Mouse (Mus musculus) T-cell, adult 2 months (primary cell): ENCODE results near the gene Wdr20.

Source experiments
- DNase-seq: peaks from one replicate; pipeline ENCODE4 v3.0.0; 2022; ENCODE audit warnings: low spot score

The Wdr20 gene

DNA sequence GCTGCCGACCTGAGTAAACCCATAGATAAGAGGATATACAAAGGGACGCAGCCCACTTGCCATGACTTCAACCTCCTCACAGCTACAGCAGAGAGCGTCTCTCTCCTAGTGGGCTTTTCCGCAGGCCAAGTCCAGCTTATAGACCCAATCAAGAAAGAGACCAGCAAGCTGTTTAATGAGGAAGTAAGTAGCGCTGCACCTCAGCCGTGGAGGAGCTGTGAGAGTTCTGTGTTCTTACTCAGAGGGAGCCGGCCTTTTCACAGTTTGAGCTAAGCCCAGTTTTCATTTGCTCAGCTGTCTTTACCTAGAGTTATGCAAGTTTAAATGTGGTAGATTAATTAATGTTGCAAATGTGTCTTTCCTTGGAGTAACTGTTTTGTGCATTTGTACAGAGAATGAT, 41.6 kb downstream of the Wdr20 start:
- DNase-seq = no peak

DNA sequence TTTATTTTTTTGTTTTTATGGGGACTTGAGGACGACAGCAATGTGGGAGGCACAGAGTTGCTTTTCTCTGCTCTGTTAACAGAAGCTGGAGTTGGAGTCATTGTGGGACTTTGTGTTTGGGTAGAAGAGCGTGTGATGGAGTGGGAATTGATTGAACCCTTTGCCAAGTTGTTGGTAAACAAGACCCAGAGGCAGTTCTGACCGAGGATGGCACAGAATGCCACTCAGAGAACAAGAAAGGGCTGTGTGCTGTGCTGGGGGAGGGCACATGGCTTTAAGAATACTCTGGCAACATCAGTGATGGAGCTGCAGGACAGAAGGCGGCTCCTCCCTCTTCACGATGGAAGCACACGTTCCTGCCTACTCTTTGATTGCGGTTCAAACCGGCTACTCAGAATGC, 43.4 kb downstream of the Wdr20 start:
- DNase-seq = no peak

DNA sequence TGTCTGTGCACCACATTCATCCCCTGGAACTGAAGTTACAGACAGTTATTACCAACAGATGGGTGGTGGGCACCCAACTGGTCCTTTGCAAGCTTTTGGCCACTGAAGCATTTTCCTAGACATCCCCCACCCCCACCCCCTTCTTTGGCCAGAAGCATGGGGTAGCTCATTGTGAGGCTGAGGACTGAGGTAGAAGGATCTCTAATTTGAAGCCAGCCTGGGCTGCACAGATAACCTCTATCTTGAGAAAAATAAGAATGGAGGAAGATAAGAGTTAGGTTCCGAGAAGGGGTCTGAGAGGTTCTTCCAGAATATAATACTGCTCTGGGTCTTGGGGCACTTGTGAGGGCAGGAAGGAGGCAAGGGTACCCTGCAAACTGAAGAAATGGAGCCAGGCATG, 44.5 kb downstream of the Wdr20 start:
- DNase-seq = no peak

DNA sequence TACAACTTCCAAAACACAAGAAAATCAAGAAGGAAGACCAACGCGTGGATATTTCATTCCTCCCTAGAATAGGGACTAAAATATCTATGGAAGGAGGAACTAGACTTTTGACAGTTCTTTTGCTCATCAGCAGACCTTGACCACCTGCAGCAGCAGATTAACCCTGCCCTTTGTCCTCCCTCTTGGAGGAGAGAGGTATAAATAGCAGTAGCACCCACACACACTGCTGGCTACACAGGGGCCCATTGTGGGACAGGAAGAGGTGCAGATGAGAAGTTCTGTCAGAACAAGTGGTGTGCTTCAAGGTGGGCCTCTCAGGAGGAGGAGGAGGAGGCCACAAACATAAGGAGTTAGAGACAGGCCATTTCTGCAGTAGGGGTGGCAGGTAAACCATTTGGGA, 46.5 kb downstream of the Wdr20 start:
- no peak for DNase-seq

DNA sequence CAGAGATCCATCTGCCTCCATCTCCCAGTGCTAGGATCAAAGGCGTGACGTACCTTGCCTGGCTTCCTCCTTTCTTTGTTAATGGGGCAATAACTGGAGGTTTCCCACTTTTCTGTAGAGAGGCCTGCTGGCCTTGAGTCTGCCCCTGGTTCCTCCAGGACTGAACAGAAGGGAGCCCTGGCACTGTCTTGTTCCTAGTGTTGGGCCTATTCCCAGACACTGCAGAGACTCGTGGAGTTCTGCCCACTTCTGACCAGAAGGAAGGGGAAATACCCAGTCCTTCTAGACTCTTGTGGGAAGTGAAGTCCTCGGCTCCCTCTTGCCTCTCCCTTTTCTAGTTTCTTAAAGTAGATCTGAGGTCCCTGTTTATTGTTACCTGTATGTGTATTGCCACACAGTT, 48.5 kb downstream of the Wdr20 start:
- DNase-seq = no peak

DNA sequence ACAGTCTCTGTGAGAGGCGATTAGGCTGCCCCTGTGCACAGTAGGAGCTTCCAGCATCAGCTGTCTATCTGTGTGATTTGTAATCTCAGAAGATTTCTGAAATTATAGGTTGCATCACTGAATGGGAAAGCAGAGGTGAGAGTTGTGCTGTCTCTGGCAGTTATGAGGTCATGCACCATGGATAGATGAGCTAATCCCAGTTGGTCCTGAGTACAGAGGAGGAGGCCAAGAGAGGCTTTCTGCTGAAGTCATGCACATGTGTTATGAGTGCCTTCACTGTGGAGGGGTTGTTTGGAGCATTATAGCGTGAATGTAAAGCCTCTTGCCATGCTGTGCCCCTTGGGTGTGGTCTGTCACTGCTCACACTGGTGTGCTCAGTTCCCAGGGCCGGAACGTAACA, 52.8 kb downstream of the Wdr20 start:
- DNase-seq = no peak

DNA sequence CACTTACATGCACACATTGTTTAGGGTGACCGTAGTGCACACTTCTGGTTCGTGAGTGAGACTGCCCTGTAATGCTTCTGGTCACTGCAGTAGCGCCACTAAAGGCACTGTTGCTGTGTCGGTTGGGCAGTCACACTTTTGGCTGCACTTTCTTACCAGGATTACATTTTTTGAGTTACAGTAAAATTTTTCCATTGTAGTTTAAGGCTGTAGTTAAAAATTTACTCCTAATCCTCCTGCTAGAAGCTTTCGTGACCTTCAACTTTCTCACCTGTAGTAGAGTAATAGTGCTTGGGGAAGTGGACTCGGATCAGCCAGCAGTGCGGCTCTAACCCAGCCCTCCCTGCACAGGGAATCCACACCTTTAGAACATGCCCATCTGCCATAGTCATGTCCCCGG, 53.3 kb downstream of the Wdr20 start:
- no peak for DNase-seq

DNA sequence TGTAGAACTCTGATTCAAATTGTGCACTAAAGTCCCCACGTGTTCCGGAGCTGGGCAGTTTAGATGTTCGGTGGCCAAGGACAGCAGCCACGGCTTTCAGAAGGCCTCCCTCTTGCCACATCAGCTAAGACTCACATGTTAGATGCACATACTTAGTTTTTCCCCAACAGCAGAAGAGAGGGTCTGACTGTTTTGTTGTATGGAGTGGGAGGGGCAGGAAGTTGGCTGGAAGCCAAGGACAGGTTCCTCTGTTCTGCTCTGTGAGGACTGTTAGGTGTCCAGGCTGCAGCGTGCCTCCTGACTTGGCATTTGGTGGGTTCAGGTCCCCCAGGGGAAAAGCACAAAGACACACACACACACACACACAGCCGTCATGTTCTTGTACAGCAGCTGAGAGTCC, 57.3 kb downstream of the Wdr20 start:
- peak; percentile 7 for DNase-seq

DNA sequence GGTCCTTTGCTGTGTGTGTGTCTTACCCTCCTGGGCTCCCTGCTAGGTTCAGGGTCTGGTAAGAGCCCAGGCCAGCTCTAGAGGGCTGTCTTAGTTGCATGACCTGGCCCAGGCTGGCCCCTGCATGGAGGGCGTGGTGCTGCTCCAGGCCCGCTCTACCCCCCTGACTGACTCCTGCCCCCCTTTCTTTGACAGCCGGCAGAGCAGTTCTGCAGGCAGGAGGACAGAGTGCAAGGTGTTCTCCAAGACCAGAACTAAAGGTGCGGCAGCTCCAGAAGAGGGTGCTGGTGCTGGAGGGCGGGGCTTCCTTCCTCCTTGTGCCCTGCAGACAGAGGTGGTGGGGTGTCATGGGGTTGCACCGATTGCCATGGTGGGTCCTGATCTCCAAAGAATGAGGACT, 59.0 kb downstream of the Wdr20 start:
- DNase-seq = no peak

DNA sequence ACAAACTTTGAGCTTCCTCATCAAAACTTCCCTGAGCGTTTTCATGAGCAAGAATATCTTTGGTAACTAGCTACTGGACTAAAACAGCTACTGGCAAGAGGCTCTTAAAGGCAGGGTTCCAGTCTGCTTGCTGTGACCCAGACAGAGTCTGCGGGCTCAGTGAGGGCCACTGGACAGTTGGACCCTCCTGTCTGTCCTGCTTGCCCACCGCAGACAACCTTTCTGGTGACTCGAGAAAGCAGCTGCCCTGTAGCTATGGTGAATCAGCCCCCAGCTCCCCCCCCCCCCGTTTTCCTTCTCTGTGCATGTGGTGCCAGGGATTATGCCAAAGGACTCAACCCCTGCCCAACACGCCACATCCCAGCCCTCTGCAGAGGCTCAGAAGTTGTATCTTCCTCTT, 59.5 kb downstream of the Wdr20 start:
- DNase-seq = no peak

DNA sequence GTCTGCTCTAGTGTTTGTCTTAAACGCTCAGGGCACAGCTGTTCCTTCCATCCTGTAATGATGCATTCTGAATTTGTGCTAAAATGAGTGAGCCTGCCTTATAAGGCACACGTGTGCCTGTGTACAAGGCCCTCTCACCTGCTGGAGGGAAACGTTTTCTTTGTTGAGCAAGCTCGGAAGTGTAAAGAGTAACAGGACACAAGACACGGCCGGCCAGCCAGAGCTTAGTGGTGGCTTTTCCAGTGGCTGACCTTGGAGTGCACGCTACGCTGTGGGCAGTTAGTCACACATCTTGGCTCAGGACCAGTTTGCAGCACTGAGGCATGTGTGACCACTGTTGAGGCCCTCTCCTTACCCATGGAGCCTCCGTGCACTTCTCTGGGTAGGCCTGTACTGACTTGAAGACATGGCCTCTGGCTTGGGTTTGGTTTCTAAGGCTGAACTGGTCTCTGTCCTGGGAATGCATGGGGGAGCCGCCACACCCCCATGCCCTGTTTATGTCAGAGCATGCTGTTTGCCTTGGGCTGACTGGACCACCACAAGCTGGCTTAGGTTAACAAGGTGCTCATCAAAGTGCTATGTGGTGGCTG, 60.2 kb downstream of the Wdr20 start:
- DNase-seq = no peak

DNA sequence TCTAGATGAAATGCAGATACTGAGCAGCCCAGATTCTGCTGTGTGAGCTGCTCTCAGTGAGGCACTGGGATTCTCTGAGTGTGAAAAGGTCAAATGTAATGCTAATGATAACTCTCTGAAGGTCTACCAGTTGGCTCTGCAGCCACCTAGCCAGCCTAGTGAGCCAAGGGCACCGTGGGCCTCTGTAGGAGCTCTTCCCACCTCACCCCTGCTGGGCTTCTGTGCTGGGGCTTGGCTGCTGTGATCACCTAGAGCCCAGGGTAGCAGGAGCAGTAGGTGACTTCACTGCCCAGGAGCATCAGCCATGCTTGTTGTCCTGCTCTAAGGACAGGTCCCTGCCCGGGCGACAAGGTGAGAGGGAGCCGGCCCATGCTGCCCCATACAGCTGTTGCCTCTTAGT, 61.5 kb downstream of the Wdr20 start:
- no peak for DNase-seq

DNA sequence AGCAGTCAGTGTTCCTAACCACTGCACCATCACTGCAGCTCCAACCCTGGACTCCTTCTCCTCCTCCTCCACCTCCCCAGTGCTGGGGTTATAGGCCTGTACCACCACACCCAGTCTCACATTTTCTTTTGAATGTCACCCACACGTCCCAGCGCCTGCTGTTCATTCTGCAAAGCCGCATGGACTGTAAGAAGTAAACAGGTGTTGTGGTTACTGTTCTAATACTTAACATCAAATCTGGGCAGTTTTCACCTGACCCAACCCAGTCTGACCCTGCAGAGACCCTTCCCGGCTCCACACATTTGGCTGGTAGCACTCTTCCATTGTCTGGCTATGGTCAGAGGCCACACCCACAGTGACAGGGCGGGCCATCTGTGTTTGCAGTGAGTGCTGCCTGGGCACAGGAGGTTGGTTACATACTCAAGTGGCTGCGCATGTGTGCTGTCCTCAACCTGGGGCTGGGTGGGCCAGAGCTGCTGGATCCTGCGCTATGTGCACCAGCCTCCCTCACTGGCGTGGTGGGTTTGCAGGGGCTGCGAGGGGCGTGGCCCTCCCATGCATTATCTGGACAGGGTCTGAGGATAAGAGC, 64.2 kb downstream of the Wdr20 start:
- DNase-seq = no peak

DNA sequence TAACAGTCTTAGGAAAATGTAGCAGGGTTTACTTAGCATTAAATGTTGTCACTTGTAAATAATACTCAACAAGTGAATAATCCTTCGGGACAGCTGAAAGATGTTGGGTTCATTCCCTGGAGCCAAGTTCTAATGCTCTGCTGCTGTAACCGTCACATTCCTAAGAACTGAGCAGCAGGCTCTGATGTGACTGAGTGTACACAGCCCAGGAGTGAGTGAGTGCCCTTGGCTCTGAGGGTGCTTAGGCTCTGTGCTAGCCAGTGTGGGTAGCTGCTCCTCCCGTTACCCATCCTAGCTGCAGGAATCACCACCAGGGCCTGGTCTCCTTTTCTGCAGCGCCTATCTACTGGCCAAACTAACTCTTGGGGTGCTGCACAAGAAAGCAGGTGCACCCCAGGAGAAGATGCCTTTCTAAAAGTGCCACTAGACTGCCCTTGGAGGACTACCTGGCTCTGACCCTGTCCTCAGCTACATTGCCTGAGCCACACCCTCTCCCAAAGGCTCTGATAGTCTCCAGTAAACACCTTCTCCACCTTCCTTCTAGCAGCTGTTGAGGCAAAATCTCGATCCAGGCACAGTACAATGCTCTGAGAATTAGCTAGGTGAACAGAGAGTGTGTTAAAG, 65.0 kb downstream of the Wdr20 start:
- no peak for DNase-seq

DNA sequence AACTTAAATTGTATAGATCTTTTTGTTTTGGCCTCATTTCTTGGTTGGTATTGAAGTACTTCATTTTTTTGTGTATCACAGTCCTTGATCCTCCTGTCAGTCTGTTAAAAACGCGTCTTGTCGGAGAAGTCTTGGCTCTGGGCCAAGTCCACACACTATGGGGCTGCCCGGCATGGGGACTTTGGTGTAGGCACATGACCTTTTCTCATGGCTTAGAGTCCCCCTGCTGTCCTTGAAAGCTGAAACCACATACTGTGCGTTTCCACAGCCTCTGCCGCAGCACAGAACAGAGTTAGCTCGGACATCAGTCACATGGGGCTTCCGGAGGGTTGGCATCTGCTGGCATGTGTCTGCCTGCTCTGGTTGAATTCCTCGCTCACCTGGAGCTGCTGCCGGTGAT, 66.5 kb downstream of the Wdr20 start:
- DNase-seq = no peak

DNA sequence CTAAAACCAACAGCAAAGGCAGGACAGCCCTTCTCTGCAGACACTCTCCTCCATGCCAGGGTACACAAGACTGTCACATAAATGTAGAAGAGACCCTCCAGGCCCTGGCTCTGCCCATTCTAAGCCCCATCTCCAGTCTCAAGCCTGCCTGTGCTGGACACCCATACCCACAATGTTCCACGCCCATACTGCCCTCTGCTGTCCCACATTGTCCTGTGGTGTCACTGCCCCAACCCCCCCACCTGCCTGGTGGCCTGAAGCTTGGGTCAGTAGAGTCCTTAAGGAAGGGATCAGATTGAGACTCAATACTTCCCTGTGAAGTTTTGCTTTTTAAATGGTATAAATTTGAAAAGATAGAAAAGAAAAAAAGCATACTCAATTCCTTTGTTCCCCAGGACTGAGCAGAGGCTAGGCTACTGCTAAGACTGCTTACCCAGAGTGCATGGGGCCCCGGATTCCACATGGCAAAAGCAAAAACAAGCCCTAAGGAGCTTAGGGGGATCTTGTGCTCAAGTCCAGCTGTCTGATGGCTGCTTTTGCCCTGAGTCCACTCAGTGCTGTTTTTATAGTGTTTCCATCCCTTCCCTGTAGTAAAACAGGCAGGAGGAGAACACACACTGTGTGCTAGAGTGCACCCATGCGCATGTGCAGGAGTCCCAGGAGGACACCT, 68.7 kb downstream of the Wdr20 start:
- DNase-seq = no peak

DNA sequence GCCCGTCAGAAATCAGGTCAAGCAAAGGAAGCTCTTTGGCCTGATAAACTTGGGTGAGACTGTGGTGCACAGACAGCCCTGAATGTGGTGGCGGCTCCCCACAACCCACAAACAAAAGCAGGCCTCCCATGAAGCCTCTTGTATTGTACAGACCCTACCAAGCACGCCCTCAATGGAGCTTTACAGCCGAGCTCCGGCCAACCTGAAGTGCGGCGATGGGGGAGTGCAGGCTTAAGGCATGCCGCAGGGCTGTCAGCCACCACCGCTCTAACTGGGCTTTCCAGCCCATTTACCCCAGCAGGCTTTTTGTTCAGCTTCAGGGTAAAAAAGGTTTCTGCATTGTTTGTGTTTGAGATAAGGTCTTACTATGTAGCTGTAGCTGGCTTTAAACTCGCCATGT, 70.7 kb downstream of the Wdr20 start:
- DNase-seq = no peak

DNA sequence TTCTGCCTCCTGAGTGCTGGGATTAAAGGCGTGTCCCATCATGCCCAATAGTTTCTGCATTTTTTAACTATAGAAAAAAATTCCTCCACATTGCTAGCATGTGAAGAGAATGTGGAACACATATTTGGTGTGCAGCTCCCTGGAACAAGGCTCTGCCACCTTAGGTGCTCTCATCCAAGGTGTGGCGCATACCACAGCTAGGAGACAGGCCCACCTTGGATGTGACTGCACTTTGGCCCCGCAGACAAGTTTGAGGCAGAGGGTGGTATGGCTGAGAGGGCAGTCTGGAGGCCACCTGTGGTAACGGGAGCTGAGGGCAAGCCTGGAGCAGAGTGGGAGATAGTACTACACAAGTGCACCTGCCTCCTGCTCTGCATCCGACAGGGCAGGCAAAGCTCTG, 71.1 kb downstream of the Wdr20 start:
- no peak for DNase-seq

DNA sequence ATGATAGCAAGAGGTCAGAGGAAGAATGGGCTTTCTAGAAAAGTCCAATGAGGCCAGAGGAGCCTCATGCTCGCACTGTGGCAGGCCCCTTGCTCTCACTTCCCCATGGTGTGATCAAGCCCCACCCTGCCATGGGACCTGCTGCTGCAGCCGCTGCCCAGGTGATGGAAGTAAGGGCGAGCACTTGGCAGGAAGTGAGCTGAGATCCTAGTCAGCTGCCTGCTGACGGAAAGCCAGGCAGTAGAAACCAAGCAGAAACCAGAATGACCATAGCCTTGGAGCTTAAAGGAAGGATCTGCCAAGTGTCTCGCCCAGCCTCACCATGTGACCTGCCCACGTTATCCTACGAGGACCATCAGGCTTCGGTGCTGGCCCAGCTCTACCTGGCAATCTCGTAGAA, 75.4 kb downstream of the Wdr20 start:
- no peak for DNase-seq

DNA sequence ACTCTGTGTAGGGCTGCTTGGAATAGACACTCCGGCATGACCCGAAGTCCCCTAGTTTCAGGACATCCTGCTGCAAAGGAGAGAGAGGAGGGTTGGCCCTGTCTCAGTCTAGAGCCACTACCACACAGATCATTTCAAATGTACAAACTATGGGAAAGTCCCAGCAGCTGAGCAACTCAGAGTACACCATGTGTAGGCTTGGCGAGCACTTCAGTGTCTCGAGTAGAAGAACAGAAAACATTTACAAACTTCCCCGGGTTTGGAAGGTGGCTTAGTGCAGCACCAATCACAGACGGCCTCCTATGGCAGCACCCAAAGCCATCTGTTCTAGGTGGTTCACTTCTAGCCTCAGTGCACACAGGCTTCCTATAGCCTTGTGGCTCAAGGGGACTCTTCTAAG, 75.9 kb downstream of the Wdr20 start:
- no peak for DNase-seq

DNA sequence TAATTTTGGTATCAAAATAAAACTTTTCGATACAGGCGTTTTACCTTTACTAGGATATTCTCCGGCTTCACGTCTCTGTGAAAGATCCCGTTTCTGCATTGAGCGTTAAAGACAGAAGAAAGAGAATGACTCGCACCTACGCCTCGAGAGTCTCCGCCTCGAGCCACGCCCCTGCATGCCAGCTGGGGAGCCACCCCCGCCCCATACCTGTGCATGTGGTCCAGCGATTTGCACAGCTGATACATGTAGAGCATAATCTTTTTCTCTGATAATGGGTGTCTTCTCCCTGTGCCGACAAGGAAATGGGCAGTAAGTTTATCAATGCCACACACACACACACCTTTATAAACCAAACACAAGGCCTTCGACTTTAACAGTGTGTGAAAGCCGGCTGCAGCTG, 77.2 kb downstream of the Wdr20 start:
- no peak for DNase-seq

DNA sequence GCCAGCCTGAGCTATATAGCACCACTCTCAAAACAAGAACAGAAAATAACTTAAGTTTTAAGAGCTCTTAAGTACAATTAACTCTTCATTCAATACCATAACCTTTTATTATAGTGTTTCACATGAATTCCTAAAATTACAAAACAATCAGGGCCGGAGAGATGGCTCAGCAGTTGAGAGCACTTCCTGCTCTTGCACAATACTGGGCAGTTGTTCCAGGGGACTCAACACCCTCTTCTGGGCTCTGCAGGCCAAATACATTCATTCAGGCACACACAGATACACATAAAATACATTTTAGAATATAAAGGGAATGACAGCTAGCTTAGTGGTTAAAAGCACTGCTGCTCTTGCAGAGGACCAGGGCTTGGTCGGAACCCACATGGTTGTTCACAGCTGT, 79.1 kb downstream of the Wdr20 start:
- DNase-seq = no peak

DNA sequence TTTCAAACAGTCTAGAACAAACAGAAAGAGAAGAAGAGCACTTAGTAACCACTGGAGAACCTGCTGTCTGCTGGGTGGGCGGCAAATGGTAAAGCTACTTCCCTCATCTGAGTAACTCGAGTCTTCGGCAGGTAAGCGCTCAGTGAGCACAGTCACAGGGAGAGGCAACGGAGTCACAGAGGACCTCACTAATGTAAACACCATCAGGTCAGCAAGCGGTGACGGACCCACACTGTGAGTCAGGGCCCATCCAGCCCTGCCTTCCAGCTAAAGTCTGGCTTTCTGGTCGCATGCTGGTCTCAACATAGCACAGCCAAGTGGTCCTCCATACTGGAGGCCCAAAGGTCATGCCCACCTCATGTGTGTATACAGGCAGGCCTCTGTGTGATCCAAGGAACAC, 81.6 kb downstream of the Wdr20 start:
- DNase-seq = no peak

DNA sequence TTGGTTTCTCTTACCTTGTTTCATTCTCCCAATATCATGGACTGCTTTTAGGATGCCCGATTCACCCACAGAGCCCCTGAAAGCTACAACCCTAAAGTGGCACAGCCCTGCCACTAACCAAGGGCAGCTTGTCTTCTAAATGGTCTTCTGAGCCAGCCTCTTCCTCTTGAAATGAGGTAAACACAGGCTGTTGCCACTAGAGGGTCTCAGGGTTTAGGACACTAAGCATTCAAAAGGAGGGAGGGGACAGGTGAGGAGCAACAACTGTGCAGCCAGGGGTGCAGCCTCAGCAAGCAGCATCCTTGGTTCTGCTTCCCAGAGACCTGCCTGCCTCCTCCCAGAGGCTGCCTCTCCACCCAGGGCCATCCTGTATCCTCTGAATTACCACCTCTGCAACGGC, 84.0 kb downstream of the Wdr20 start:
- DNase-seq = no peak
